Mouse (Mus musculus) ES-E14 (cell line): ENCODE measurements at regions not wholly inside any gene's neighbourhood (a gene's known extent, or its start where the extent isn't known, plus 50 kb on each side); places are given as distances from the start of the nearest gene placed in this dataset.

Experiments
- DNase-seq: peaks from one replicate; pipeline ENCODE4 v3.0.0-alpha.2; 2013; ENCODE audit warnings: low read depth, low spot score
- H3K27ac ChIP-seq: 2 replicates; pipeline ENCODE4 v1.5.1; 2012; ENCODE audit warnings: low read depth, mild to moderate bottlenecking, low read length, moderate library complexity, mixed read lengths; ENCODE audit not compliant: poor library complexity, insufficient read depth, severe bottlenecking
- H3K36me3 ChIP-seq: 2 replicates; pipeline ENCODE4 v1.6.1; 2012; ENCODE audit warnings: mild to moderate bottlenecking, low read length, moderate library complexity, mixed read lengths; ENCODE audit not compliant: control insufficient read depth, poor library complexity, insufficient read depth, severe bottlenecking
- H3K4me1 ChIP-seq, 2 experiments: fragments of 150-350 bp in 1 of 2; sonication (generic) in 1 of 2; 2 replicates each; pipeline ENCODE4 v1.6.1; 2012; ENCODE audit warnings: low read length in 2 of 2, mild to moderate bottlenecking in 1 of 2, mixed read lengths in 1 of 2; ENCODE audit not compliant: control insufficient read depth in 2 of 2, insufficient read depth in 2 of 2, poor library complexity in 1 of 2
- H3K4me3 ChIP-seq, 2 experiments: fragments of 150-350 bp in 1 of 2; sonication (generic) in 1 of 2; 2 replicates each; pipeline ENCODE4 v1.5.1; 2012; ENCODE audit warnings: low read length in 2 of 2, low read depth in 1 of 2, mild to moderate bottlenecking in 1 of 2, mixed read lengths in 1 of 2; ENCODE audit not compliant: insufficient read depth in 1 of 2, poor library complexity in 1 of 2, severe bottlenecking in 1 of 2
- H3K9ac ChIP-seq: 2 replicates; pipeline ENCODE4 v1.6.1; 2012; ENCODE audit warnings: low read depth, mild to moderate bottlenecking, low read length, mixed read lengths; ENCODE audit not compliant: poor library complexity, insufficient read depth, severe bottlenecking
- H3K9me3 ChIP-seq: fragments of 150-350 bp; sonication (generic); 2 replicates; pipeline ENCODE4 v1.6.1; 2012; ENCODE audit warnings: low read depth, mild to moderate bottlenecking, low read length; ENCODE audit not compliant: control insufficient read depth, insufficient read depth
- CHD2 ChIP-seq: IDR thresholded peaks from 2 replicates; pipeline ENCODE4 v1.6.1; 2014; ENCODE audit warnings: mild to moderate bottlenecking, low read depth, low read length, inconsistent platforms
- HCFC1 ChIP-seq: IDR thresholded peaks from 2 replicates; pipeline ENCODE4 v1.6.1; 2012; ENCODE audit warnings: low read length, inconsistent platforms, borderline replicate concordance; ENCODE audit not compliant: insufficient read depth
- MAFK ChIP-seq: IDR thresholded peaks from 2 replicates; pipeline ENCODE4 v1.6.1; 2014; ENCODE audit warnings: mild to moderate bottlenecking, low read depth, low read length, inconsistent platforms; ENCODE audit not compliant: insufficient read depth
- ZC3H11A ChIP-seq: IDR thresholded peaks from 2 replicates; pipeline ENCODE4 v1.6.1; 2012; ENCODE audit warnings: low read depth, mild to moderate bottlenecking, inconsistent platforms, low read length, borderline replicate concordance
- ZNF384 ChIP-seq: IDR thresholded peaks from 2 replicates; pipeline ENCODE4 v1.6.1; 2012; ENCODE audit warnings: low read depth, low read length, inconsistent platforms
- in situ Hi-C, 2 experiments: fragments of 600-800 bp; cut with MboI; formaldehyde crosslinking; loops; one replicate each; pipeline ENCODE4 v1.15.1; 2025; ENCODE audit warnings: low sequenced_read_pairs in 2 of 2, inconsistent platforms in 1 of 2; ENCODE audit not compliant: unreplicated experiment in 2 of 2

- TF ChIP-seq ZC3H11A (no peak), MAFK (no peak), ZNF384 (no peak), CHD2 (no peak), HCFC1 (no peak)
- in situ Hi-C loops = no loop called here
- no peaks in the 10 kb centered on the region for H3K36me3 ChIP-seq
- H3K4me3 ChIP-seq = no peak overlapping the region
- H3K27ac ChIP-seq = no peak overlapping the region
- H3K4me1 ChIP-seq = peaks cover 0 to 11% of the 10 kb centered on the region in 2 experiments; a peak in 1 of 4 replicates
- no peak for DNase-seq
- H3K9ac ChIP-seq = no peak overlapping the region
- H3K9me3 ChIP-seq = no peaks in the 10 kb centered on the region
These were observed 76.0 kb downstream of the Barhl2 start for GRCm38 (mm10) chr5:106381919-106382318.

- no peaks in the 10 kb centered on the region for H3K36me3 ChIP-seq
- H3K9me3 ChIP-seq = no peaks in the 10 kb centered on the region
- H3K4me3 ChIP-seq = no peak overlapping the region
- H3K4me1 ChIP-seq = peaks cover 0 to 11% of the 10 kb centered on the region in 2 experiments; a peak in 1 of 4 replicates
- in situ Hi-C loops = no loop called here
- DNase-seq = peak; percentile 42
- no peak overlapping the region for H3K9ac ChIP-seq
- H3K27ac ChIP-seq = no peak overlapping the region
- TF ChIP-seq ZNF384 = no peak
These were observed 77.2 kb downstream of the Barhl2 start for GRCm38 (mm10) chr5:106380631-106381285.

GRCm38 (mm10) chr5:106376781-106377525 lies 81.0 kb downstream of the Barhl2 start:
- in situ Hi-C loops = no loop called here
- Histone ChIP-seq H3K9ac (no peak overlapping the region), H3K4me3 (no peak overlapping the region), H3K27ac (no peak overlapping the region), H3K36me3 (no peaks in the 10 kb centered on the region), H3K9me3 (no peaks in the 10 kb centered on the region), H3K4me1 (peaks cover 0 to 9% of the 10 kb centered on the region in 2 experiments; a peak in 1 of 4 replicates)
- TF ChIP-seq ZNF384 (no peak), ZC3H11A (no peak), HCFC1 (no peak), MAFK (no peak), CHD2 (no peak)
- no peak for DNase-seq

- TF ChIP-seq ZNF384 (no peak), MAFK (no peak), HCFC1 (no peak)
- no peak for DNase-seq
- Histone ChIP-seq H3K4me3 (no peak overlapping the region), H3K27ac (no peak overlapping the region), H3K9ac (no peak overlapping the region), H3K9me3 (no peaks in the 10 kb centered on the region), H3K36me3 (no peaks in the 10 kb centered on the region), H3K4me1 (peaks cover 2 to 8% of the 10 kb centered on the region in 2 experiments; a peak in 2 of 4 replicates)
- in situ Hi-C loops = no loop called here
These were observed 90.1 kb downstream of the Barhl2 start for GRCm38 (mm10) chr5:106367831-106368230.

- Histone ChIP-seq H3K9me3 (no peaks in the 10 kb centered on the region), H3K9ac (no peak overlapping the region), H3K36me3 (no peaks in the 10 kb centered on the region), H3K4me3 (no peak overlapping the region), H3K4me1 (peaks cover 2 to 8% of the 10 kb centered on the region in 2 experiments; a peak in 2 of 4 replicates), H3K27ac (no peak overlapping the region)
- no peak for TF ChIP-seq ZNF384
- TF ChIP-seq HCFC1 = no peak
- no peak for TF ChIP-seq MAFK
- TF ChIP-seq ZC3H11A = no peak
- in situ Hi-C loops = no loop called here
- no peak for DNase-seq
These were observed 90.7 kb downstream of the Barhl2 start for GRCm38 (mm10) chr5:106367312-106367711.
